Mouse (Mus musculus) liver (tissue): ENCODE results near the gene Glmn.
A peak's percentile ranks its signal among the peaks of the same experiment; 100 is the strongest.

Source experiments
- DNase-seq: peaks from one replicate; pipeline ENCODE4 v3.0.0-alpha.2; 2020; ENCODE audit warnings: mixed read lengths

Glmn gene

GRCm38 (mm10) chr5:107597301-107598077 is at the start of gene Glmn, which contains the start of gene Rpap2:
Gene Glmn, minus strand, starts transcription at chr5:107597888.
Gene Rpap2, plus strand, starts transcription at chr5:107597373.
- peak; percentile 91 for DNase-seq

- no peak for DNase-seq
These were observed 48.2 kb upstream of the Glmn start for GRCm38 (mm10) chr5:107645935-107646334.

GRCm38 (mm10) chr5:107644595-107644994 is 46.9 kb upstream of the Glmn start:
- no peak for DNase-seq

- DNase-seq, result no peak
These were observed 40.7 kb upstream of the Glmn start for GRCm38 (mm10) chr5:107638366-107638765.

GRCm38 (mm10) chr5:107637106-107637505 is 39.4 kb upstream of the Glmn start:
- DNase-seq, result no peak

- no peak for DNase-seq
These were observed 36.0 kb upstream of the Glmn start for GRCm38 (mm10) chr5:107633651-107634050.

GRCm38 (mm10) chr5:107621327-107621726 is 23.6 kb upstream of the Glmn start:
- no peak for DNase-seq

- no peak for DNase-seq
These were observed 20.3 kb upstream of the Glmn start for GRCm38 (mm10) chr5:107617986-107618385.

GRCm38 (mm10) chr5:107611224-107611623 is 13.5 kb upstream of the Glmn start:
- peak; percentile 64 for DNase-seq

GRCm38 (mm10) chr5:107598380-107598779 is 692 bp upstream of the Glmn start:
- DNase-seq, result no peak

GRCm38 (mm10) chr5:107569148-107569547 is 28.5 kb downstream of the Glmn start:
- no peak for DNase-seq

GRCm38 (mm10) chr5:107556969-107557368 is 40.7 kb downstream of the Glmn start:
- no peak for DNase-seq

GRCm38 (mm10) chr5:107554336-107554735 is 43.4 kb downstream of the Glmn start:
- DNase-seq, result no peak

- DNase-seq, result no peak
These were observed 49.2 kb downstream of the Glmn start for GRCm38 (mm10) chr5:107548444-107548843.

- no peak for DNase-seq
These were observed 49.7 kb downstream of the Glmn start for GRCm38 (mm10) chr5:107547955-107548354.

- no peak for DNase-seq
These were observed 51.8 kb downstream of the Glmn start for GRCm38 (mm10) chr5:107545927-107546326.

- no peak for DNase-seq
These were observed 56.0 kb downstream of the Glmn start for GRCm38 (mm10) chr5:107541696-107542095.

GRCm38 (mm10) chr5:107534581-107534980 is 63.1 kb downstream of the Glmn start, which contains the start of gene 1700028K03Rik:
Gene 1700028K03Rik, plus strand, starts transcription at chr5:107534709.
- DNase-seq, result peak; percentile 54

- peak; percentile 22 for DNase-seq
These were observed 64.1 kb downstream of the Glmn start for GRCm38 (mm10) chr5:107533590-107533989.

GRCm38 (mm10) chr5:107528856-107529255 is 68.8 kb downstream of the Glmn start:
- no peak for DNase-seq

- DNase-seq, result no peak
These were observed 73.4 kb downstream of the Glmn start for GRCm38 (mm10) chr5:107524281-107524680.

GRCm38 (mm10) chr5:107521897-107522296 is 75.8 kb downstream of the Glmn start:
- DNase-seq, result no peak

GRCm38 (mm10) chr5:107521386-107521785 is 76.3 kb downstream of the Glmn start:
- no peak for DNase-seq

- no peak for DNase-seq
These were observed 79.1 kb downstream of the Glmn start for GRCm38 (mm10) chr5:107518602-107519001.

GRCm38 (mm10) chr5:107516087-107516486 is 81.6 kb downstream of the Glmn start:
- no peak for DNase-seq
